ENCODE assay signal across 31 mouse cellular contexts in the genomic region with DNA sequence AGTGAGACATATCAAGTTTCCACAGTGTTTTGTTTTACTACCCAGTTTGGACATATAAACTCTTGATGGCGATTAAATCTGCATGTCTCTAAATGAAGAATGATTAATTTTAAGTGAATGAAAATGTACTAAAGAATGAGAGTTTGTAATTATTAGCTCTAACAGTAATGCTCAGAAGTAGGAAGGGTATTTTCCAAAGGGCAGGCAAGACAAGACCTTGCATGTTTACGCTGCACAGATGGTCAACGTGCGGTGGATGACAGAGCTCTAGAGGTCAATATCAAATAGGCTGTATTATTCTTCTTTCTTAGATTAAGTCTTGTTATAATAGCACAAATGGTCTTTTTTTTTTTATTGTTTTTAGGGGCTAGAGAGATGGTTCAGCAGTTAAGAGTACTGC.
"Had no signal": no experiment of that assay in that cellular context is flagged by ENCODE, and none has a peak within 500 bp of the region (broad histone marks: within the 10 kb centered on the region; RNA-seq: fewer than 3 reads in every experiment).

No protein-coding gene starts in this region.

- DNase-seq: heart, postnatal 10 days; heart, postnatal 14 days; heart, postnatal 36 days; heart, postnatal 4 days; kidney, adult 11 months; kidney, adult 18-20 months; kidney, adult 2 months; kidney, adult 8-10 months; kidney, adult 9 months; kidney, postnatal 10 days; kidney, postnatal 14 days; kidney, postnatal 25 days; kidney, postnatal 36 days; kidney, postnatal 4 days; layer of hippocampus, adult 9-11 months; layer of hippocampus, postnatal 36 days had no signal

- H3K4me2 ChIP-seq: heart, embryonic 11.5 days; heart, embryonic 12.5 days; heart, embryonic 13.5 days; heart, embryonic 15.5 days; hindbrain, embryonic 12.5 days; hindbrain, embryonic 13.5 days; hindbrain, embryonic 14.5 days; hindbrain, embryonic 15.5 days; intestine, embryonic 15.5 days; kidney, embryonic 15.5 days had no signal

- H3K4me3 ChIP-seq: heart, embryonic 12.5 days; heart, embryonic 13.5 days; heart, embryonic 15.5 days; hindbrain, embryonic 10.5 days; hindbrain, embryonic 12.5 days; hindbrain, embryonic 13.5 days; hindbrain, embryonic 15.5 days; intestine, embryonic 15.5 days; kidney, embryonic 15.5 days; layer of hippocampus, adult 2 months; left cerebral cortex, adult 2 months had no signal

- H3K9ac ChIP-seq: heart, embryonic 12.5 days; heart, embryonic 13.5 days; heart, embryonic 15.5 days; hindbrain, embryonic 12.5 days; hindbrain, embryonic 13.5 days; hindbrain, embryonic 14.5 days; hindbrain, embryonic 15.5 days; intestine, embryonic 15.5 days; kidney, embryonic 15.5 days had no signal

- H3K36me3 ChIP-seq: heart, embryonic 12.5 days; heart, embryonic 13.5 days; heart, embryonic 15.5 days; hindbrain, embryonic 10.5 days; hindbrain, embryonic 12.5 days; hindbrain, embryonic 13.5 days; hindbrain, embryonic 15.5 days; intestine, embryonic 15.5 days; kidney, embryonic 15.5 days had no signal

- H3K27ac ChIP-seq: heart, embryonic 13.5 days; heart, embryonic 15.5 days; hindbrain, embryonic 10.5 days; hindbrain, embryonic 12.5 days; hindbrain, embryonic 13.5 days; hindbrain, embryonic 14.5 days; hindbrain, embryonic 15.5 days; hindbrain, postnatal 0 days; intestine, embryonic 15.5 days; kidney, embryonic 15.5 days; kidney, postnatal 0 days; layer of hippocampus, adult 2 months; left cerebral cortex, adult 2 months had no signal

- H3K4me1 ChIP-seq: hindbrain, embryonic 10.5 days; hindbrain, embryonic 12.5 days; hindbrain, embryonic 13.5 days; kidney, embryonic 15.5 days had no signal

- H3K9me3 ChIP-seq: heart, embryonic 12.5 days; heart, embryonic 13.5 days; heart, embryonic 15.5 days; hindbrain, embryonic 10.5 days; hindbrain, embryonic 12.5 days; hindbrain, embryonic 13.5 days; hindbrain, embryonic 15.5 days; intestine, embryonic 15.5 days; kidney, embryonic 15.5 days had no signal

- H3K27me3 ChIP-seq: heart, embryonic 12.5 days; heart, embryonic 13.5 days; heart, embryonic 15.5 days; hindbrain, embryonic 12.5 days; hindbrain, embryonic 13.5 days; hindbrain, embryonic 15.5 days; intestine, embryonic 15.5 days; kidney, embryonic 15.5 days had no signal
